In the genomic region with DNA sequence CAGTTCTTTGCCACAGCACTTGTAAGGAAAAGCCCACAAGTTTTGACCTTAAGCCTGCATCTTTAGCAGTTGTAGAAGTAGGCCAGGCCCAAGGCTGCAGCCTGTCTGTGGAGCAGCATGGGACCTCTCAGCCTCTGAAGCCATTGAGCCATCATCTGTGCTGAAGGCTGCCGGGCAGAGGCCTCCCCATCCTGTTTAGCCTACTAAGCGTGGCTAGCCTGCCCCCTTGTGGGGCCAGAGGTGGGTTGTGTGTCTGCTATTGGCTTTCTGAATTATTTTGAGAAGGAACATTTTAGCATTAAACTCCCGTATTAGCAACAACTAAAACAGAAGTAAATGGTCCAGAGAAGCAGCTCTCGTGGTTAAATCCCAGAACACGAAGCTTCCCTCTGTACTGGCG, we compare ENCODE assay signal across 9 mouse cellular contexts. TPM values are rescaled to one million over a fixed set of nuclear protein-coding genes. Genes with fewer than 3 reads are reported as not detected.
DNase-seq lines count a peak whose midpoint lies in the region; ATAC-seq and TF ChIP-seq lines count a peak whose summit lies in the region.
"Had no signal": no experiment of that assay in that cellular context is flagged by ENCODE, and none has a peak within 500 bp of the region (broad histone marks: within the 10 kb centered on the region; RNA-seq: fewer than 3 reads in every experiment).

No protein-coding gene starts in this region.

- H3K4me1 ChIP-seq in hindbrain, embryonic 10.5 days (replicated peaks): peaks cover 54% of the 10 kb centered on the region
- H3K4me1 ChIP-seq in hindbrain, embryonic 16.5 days (ENCODE audit: control insufficient read depth, insufficient read depth, low read depth, low read length): peaks cover 31% of the 10 kb centered on the region
- H3K4me1 ChIP-seq in heart, postnatal 0 days (ENCODE audit: control insufficient read depth, insufficient read depth): peaks cover 34% of the 10 kb centered on the region
- H3K4me1 ChIP-seq in midbrain, embryonic 13.5 days (replicated peaks): peaks cover 51% of the 10 kb centered on the region

- H3K9me3 ChIP-seq in hindbrain, embryonic 10.5 days: peaks cover 6% of the 10 kb centered on the region
- H3K9me3 ChIP-seq in hindbrain, embryonic 16.5 days (ENCODE audit: control insufficient read depth, low read length): no peaks in the 10 kb centered on the region
- H3K9me3 ChIP-seq in heart, postnatal 0 days (replicated peaks; ENCODE audit: control insufficient read depth, low read length): no peaks in the 10 kb centered on the region
- peaks cover 3% of the 10 kb centered on the region; the same call in 1 of the 2 replicates for H3K9me3 ChIP-seq in midbrain, embryonic 13.5 days

- peaks cover 61% of the 10 kb centered on the region for H3K36me3 ChIP-seq in hindbrain, embryonic 10.5 days
- H3K36me3 ChIP-seq in hindbrain, embryonic 16.5 days (ENCODE audit: control insufficient read depth, insufficient read depth, low read length): no peaks in the 10 kb centered on the region
- H3K36me3 ChIP-seq in heart, postnatal 0 days (replicated peaks; ENCODE audit: control insufficient read depth, insufficient read depth, low read length): no peaks in the 10 kb centered on the region
- no peaks in the 10 kb centered on the region for H3K36me3 ChIP-seq in midbrain, embryonic 13.5 days

- no peak overlapping the region for H3K27ac ChIP-seq in hindbrain, embryonic 10.5 days
- H3K27ac ChIP-seq in hindbrain, embryonic 16.5 days (ENCODE audit: low read depth, low read length): no peak overlapping the region
- H3K27ac ChIP-seq in heart, postnatal 0 days (ENCODE audit: low read depth): no peak overlapping the region
- H3K27ac ChIP-seq in midbrain, embryonic 13.5 days: no peak overlapping the region

- H3K9ac ChIP-seq in hindbrain, embryonic 16.5 days (ENCODE audit: low read depth, low read length): no peak overlapping the region
- no peak overlapping the region for H3K9ac ChIP-seq in heart, postnatal 0 days (replicated peaks; ENCODE audit: low read depth, low read length)
- H3K9ac ChIP-seq in midbrain, embryonic 13.5 days (replicated peaks): no peak overlapping the region

- no peak for ATAC-seq in hindbrain, embryonic 16.5 days
- peak; percentile 53 for ATAC-seq in heart, postnatal 0 days (ENCODE audit: insufficient read depth, low read depth)
- peak; percentile 37; the same call in 1 of the 2 replicates for ATAC-seq in midbrain, embryonic 13.5 days

- no peak overlapping the region for H3K4me3 ChIP-seq in hindbrain, embryonic 10.5 days
- H3K4me3 ChIP-seq in hindbrain, embryonic 16.5 days (ENCODE audit: low read length): no peak overlapping the region
- H3K4me3 ChIP-seq in heart, postnatal 0 days (ENCODE audit: low read depth, low read length): no peak overlapping the region
- H3K4me3 ChIP-seq in midbrain, embryonic 13.5 days (replicated peaks): no peak overlapping the region

- TF ChIP-seq EP300 in heart, postnatal 0 days (IDR thresholded peaks at IDR 0.05; ENCODE audit: low read depth): no peak

- no peaks in the 10 kb centered on the region for H3K27me3 ChIP-seq in hindbrain, embryonic 10.5 days (ENCODE audit: insufficient read depth, poor library complexity, severe bottlenecking)
- H3K27me3 ChIP-seq in hindbrain, embryonic 16.5 days (replicated peaks; ENCODE audit: control insufficient read depth, insufficient read depth, low read length): no peaks in the 10 kb centered on the region
- no peaks in the 10 kb centered on the region for H3K27me3 ChIP-seq in heart, postnatal 0 days (ENCODE audit: control insufficient read depth, insufficient read depth, low read length)
- no peaks in the 10 kb centered on the region for H3K27me3 ChIP-seq in midbrain, embryonic 13.5 days

- peak; percentile 62 for TF ChIP-seq CTCF in heart, postnatal 0 days (IDR thresholded peaks at IDR 0.05; ENCODE audit: low read depth)

- no peak overlapping the region for H3K4me2 ChIP-seq in hindbrain, embryonic 16.5 days (ENCODE audit: low read length)
- no peak overlapping the region for H3K4me2 ChIP-seq in heart, postnatal 0 days (ENCODE audit: low read depth, low read length)
- no peak overlapping the region for H3K4me2 ChIP-seq in midbrain, embryonic 13.5 days (replicated peaks)

- intact Hi-C loops in left cerebral cortex, postnatal 4 days (cut with DNase I): no loop called here

- peak; percentile 55 for DNase-seq in hindbrain, embryonic 10.5 days (ENCODE audit: low spot score)
- peak; percentile 78 for DNase-seq in NIH3T3 (ENCODE audit: low read depth)
- DNase-seq in cerebellum, postnatal 10 days: peak; percentile 81 to 82
- no peak for DNase-seq in heart, postnatal 0 days (ENCODE audit: low spot score)
- DNase-seq in left cerebral cortex, postnatal 4 days: peak; percentile 68
- peak; percentile 18 for DNase-seq in telencephalon, adult 2 months (ENCODE audit: low read depth, low spot score)

- 70% methylated on average over 6 of the region's 6 CpGs for WGBS in hindbrain, embryonic 10.5 days
- WGBS in hindbrain, embryonic 16.5 days: 64% methylated on average over 6 of the region's 6 CpGs
- WGBS in heart, postnatal 0 days: 60% methylated on average over 6 of the region's 6 CpGs
- WGBS in midbrain, embryonic 13.5 days: 62% methylated on average over 6 of the region's 6 CpGs

RNA-seq across cellular contexts. Expression of a gene that starts 4.4 kb away (rescaled TPM):
- 18.5 and 20.6 TPM in 2 replicates for polyA plus RNA-seq in hindbrain, embryonic 10.5 days (2016; fragmentation: Nextera tagmentation; extraction: Ambion mirVana)
- polyA plus RNA-seq in hindbrain, embryonic 16.5 days (2015; fragmentation: Nextera tagmentation; extraction: Ambion mirVana): 13.4 and 14.6 TPM in 2 replicates
- 26.3 and 32.0 TPM in 2 replicates for total RNA-seq in heart, postnatal 0 days (2014; rRNA removed; ENCODE audit: low replicate concordance)
- 10.9 and 11.8 TPM in 2 replicates for polyA plus RNA-seq in heart, postnatal 0 days (2015; fragmentation: Nextera tagmentation; extraction: Ambion mirVana)
- 100 to 1,000 TPM; 103 to 105 TPM for total RNA-seq in left cerebral cortex, postnatal 4 days (2021)
- 17.2 and 17.4 TPM in 2 replicates for polyA plus RNA-seq in midbrain, embryonic 13.5 days (2015; fragmentation: Nextera tagmentation; extraction: Ambion mirVana)

RNA-seq across cellular contexts. Expression of a gene that starts 28.2 kb away (rescaled TPM):
- polyA plus RNA-seq in hindbrain, embryonic 10.5 days (2016; fragmentation: Nextera tagmentation; extraction: Ambion mirVana): 0.12 TPM in 1 of 2 replicates, not detected in the other
- not detected in 2 replicates for polyA plus RNA-seq in hindbrain, embryonic 16.5 days (2015; fragmentation: Nextera tagmentation; extraction: Ambion mirVana)
- total RNA-seq in heart, postnatal 0 days (2014; rRNA removed; ENCODE audit: low replicate concordance): not detected in 2 replicates
- not detected in 2 replicates for polyA plus RNA-seq in heart, postnatal 0 days (2015; fragmentation: Nextera tagmentation; extraction: Ambion mirVana)
- under 1 TPM; 0.40 to 0.74 TPM for total RNA-seq in left cerebral cortex, postnatal 4 days (2021)
- polyA plus RNA-seq in midbrain, embryonic 13.5 days (2015; fragmentation: Nextera tagmentation; extraction: Ambion mirVana): 0.20 TPM in 1 of 2 replicates, not detected in the other
- polyA plus RNA-seq: stomach, embryonic 16.5 days had no signal

RNA-seq across cellular contexts. Expression of a gene that starts 37.6 kb away (rescaled TPM):
- polyA plus RNA-seq in hindbrain, embryonic 10.5 days (2016; fragmentation: Nextera tagmentation; extraction: Ambion mirVana): 195 and 260 TPM in 2 replicates
- 342 and 346 TPM in 2 replicates for polyA plus RNA-seq in hindbrain, embryonic 16.5 days (2015; fragmentation: Nextera tagmentation; extraction: Ambion mirVana)
- total RNA-seq in heart, postnatal 0 days (2014; rRNA removed; ENCODE audit: low replicate concordance): 1,394 and 1,556 TPM in 2 replicates
- 2,321 and 2,395 TPM in 2 replicates for polyA plus RNA-seq in heart, postnatal 0 days (2015; fragmentation: Nextera tagmentation; extraction: Ambion mirVana)
- 100 to 1,000 TPM; 306 to 334 TPM for total RNA-seq in left cerebral cortex, postnatal 4 days (2021)
- polyA plus RNA-seq in midbrain, embryonic 13.5 days (2015; fragmentation: Nextera tagmentation; extraction: Ambion mirVana): 360 TPM in 2 replicates

RNA-seq across cellular contexts. Expression of a gene that starts 43.7 kb away (rescaled TPM):
- polyA plus RNA-seq in hindbrain, embryonic 10.5 days (2016; fragmentation: Nextera tagmentation; extraction: Ambion mirVana): 84.9 and 97.7 TPM in 2 replicates
- 29.8 and 40.7 TPM in 2 replicates for polyA plus RNA-seq in hindbrain, embryonic 16.5 days (2015; fragmentation: Nextera tagmentation; extraction: Ambion mirVana)
- 286 and 487 TPM in 2 replicates for total RNA-seq in heart, postnatal 0 days (2014; rRNA removed; ENCODE audit: low replicate concordance)
- polyA plus RNA-seq in heart, postnatal 0 days (2015; fragmentation: Nextera tagmentation; extraction: Ambion mirVana): 831 and 871 TPM in 2 replicates
- 10 to 100 TPM; 14.9 to 16.3 TPM for total RNA-seq in left cerebral cortex, postnatal 4 days (2021)
- 31.0 and 35.1 TPM in 2 replicates for polyA plus RNA-seq in midbrain, embryonic 13.5 days (2015; fragmentation: Nextera tagmentation; extraction: Ambion mirVana)

RNA-seq across cellular contexts. Expression of a gene that starts 53.8 kb away (rescaled TPM):
- polyA plus RNA-seq in hindbrain, embryonic 10.5 days (2016; fragmentation: Nextera tagmentation; extraction: Ambion mirVana): 59.5 and 66.4 TPM in 2 replicates
- polyA plus RNA-seq in hindbrain, embryonic 16.5 days (2015; fragmentation: Nextera tagmentation; extraction: Ambion mirVana): 14.5 and 18.3 TPM in 2 replicates
- 6.7 and 16.5 TPM in 2 replicates for total RNA-seq in heart, postnatal 0 days (2014; rRNA removed; ENCODE audit: low replicate concordance)
- 4.5 and 4.9 TPM in 2 replicates for polyA plus RNA-seq in heart, postnatal 0 days (2015; fragmentation: Nextera tagmentation; extraction: Ambion mirVana)
- 1 to 10 TPM; 5.6 to 5.7 TPM for total RNA-seq in left cerebral cortex, postnatal 4 days (2021)
- polyA plus RNA-seq in midbrain, embryonic 13.5 days (2015; fragmentation: Nextera tagmentation; extraction: Ambion mirVana): 21.3 and 21.6 TPM in 2 replicates
